Mouse (Mus musculus): Measurements from ENCODE around the gene Atp6v0a1.
"Not testable (repeated sequence)": the region's sequence is repeated elsewhere in the genome, so short reads cannot be mapped to it uniquely, and the experiment has no call there.

The Atp6v0a1 gene

GRCm38 (mm10) chr11:100981236-100981635 lies 28.0 kb upstream of the Atp6v0a1 start:
- no peak for DNase-seq (ENCODE audit: extremely low spot score)

DNA sequence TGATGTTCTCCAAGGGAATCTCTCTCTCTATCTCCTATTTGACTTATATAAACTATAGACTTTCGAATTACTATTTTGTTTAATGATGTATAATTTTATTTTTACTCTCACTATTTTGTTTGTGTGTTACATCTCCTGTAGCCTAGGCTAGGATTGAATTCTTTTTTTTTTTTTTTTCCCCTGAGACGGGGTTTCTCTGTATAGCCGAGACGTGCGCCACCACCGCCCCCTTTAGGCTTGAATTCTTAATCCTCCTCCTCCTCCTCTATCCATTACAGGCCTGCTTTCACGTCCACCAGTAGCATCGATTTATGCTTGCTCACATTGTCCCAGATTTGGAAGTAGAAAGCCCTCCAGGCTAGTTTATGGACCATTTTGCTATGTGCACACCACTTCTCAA lies 27.2 kb upstream of the Atp6v0a1 start:
- no peak for DNase-seq (ENCODE audit: extremely low spot score)

- DNase-seq (ENCODE audit: extremely low spot score) = peak; percentile 89
These were observed 26.0 kb upstream of the Atp6v0a1 start for GRCm38 (mm10) chr11:100983125-100983777.

DNA sequence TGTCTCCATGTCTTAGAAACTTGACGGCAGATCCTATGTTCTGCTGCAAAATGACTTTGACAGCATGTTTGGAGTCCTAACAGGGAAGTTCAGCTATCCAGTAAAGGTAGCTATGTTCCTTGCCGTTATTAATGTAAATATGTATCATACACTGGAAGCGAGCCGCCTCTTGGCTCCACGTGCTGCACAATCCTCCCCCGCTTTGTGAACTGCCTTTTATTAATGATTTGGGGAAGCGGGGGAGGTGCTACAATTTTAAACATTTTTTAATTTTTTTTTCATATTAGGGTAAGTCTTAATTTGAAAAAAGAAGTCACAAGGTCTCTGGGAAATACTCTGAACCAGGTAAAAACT lies 25.5 kb upstream of the Atp6v0a1 start:
- DNase-seq (ENCODE audit: extremely low spot score) = no peak

DNA sequence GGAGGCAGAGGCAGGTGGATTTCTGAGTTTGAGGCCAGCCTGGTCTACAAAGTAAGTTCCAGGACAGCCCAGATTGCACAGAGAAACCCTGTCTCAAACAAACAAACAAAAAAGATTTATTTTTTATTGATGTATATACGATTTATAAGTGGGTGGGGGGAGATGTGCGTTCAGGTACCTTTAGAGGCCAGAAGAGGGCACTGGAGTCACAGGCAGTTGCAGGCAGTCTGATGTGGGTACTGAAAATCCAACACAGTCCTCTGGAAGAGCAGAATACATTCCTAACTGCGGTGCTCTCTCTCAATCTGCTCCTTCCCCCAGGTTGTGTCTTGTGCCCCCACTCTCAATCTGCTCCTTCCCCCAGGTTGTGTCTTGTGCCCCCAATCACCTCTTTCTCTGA lies 23.6 kb upstream of the Atp6v0a1 start:
- no peak for DNase-seq (ENCODE audit: extremely low spot score)

- no peak for DNase-seq (ENCODE audit: extremely low spot score)
These were observed 20.6 kb upstream of the Atp6v0a1 start for GRCm38 (mm10) chr11:100988674-100989073.

DNA sequence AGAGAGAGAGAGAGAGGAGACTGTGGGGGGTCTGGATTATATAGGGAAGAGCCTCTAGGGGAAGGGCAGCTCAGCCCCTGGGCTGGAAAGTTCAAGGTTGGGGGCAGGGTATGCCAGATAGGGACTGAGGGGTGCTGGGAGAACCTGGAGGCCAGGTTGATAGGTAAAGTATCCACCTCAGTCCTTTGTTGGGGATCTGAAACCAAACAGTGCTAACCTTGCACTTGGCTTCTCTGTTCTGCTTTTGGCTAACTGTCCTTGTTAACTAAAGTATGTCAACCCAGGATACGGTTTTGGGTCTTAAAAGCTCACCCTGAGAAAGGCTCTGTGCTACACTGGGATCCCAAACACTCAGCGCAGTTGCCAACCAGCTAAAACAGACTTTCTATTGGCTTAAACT lies 19.6 kb upstream of the Atp6v0a1 start:
- DNase-seq (ENCODE audit: extremely low spot score) = no peak

DNA sequence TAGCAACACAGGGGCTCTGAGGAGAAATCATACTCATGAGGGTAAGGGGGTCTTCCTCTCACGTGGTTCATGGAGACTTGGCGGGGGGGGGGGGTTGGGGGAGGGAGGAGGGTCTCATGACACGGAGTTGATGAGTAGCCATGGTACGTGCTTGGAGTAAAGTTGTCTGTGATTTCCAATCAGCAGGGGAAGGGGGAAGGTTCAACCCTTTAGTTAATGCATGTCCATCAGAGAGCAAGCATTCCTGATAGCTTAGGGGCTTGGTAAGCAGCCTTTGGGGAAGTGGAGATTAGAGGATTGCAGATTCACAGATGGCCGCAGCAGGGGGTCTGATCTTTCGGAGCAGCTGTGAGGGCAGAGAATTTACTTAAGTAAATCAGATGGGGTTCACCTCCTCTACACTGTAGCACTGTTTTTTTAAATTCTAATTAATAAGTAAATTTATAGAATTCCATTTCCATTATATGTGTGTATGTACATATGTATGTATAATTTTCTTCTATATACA lies 18.2 kb upstream of the Atp6v0a1 start:
- no peak for DNase-seq (ENCODE audit: extremely low spot score)

DNA sequence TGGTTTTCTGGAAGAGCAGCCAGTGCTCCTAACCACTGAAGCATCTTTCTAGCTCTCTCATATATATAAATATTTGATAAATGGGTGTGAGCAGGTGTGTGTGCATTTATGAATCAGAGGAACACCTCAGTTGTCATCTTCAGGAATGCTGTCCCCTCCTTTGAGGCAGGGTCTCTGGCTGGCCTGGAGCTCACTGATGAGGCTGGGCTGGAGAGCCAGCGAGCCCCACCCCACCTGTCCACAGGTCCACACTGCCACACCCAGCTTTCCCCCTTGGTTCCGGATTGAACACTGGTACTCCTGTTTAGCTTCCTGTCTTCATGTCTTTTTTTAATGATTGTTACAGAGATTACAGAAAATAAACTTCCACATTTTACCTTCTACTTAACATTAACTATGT lies 15.8 kb upstream of the Atp6v0a1 start:
- no peak for DNase-seq (ENCODE audit: extremely low spot score)

DNA sequence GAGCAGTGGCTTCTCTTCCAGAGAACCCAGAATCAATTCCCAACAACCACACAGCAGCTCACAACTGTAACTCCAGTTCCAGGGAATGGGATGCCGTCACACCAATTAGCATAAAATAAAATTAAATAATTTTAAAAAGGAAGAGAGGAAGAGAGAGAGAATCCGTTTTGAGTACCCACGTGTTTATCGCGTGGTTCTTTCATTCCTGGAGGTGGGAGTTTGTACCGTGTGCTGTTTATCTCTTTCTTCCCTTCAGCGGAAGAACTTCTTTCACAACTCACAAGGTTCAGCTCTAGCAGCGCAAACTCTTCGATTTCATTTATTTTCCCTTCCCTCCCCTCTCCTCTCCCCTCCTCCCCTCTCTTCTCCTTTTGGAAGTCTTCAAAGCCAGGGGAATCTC lies 15.0 kb upstream of the Atp6v0a1 start:
- no peak for DNase-seq (ENCODE audit: extremely low spot score)

GRCm38 (mm10) chr11:100994655-100995054 lies 14.6 kb upstream of the Atp6v0a1 start:
- no peak for DNase-seq (ENCODE audit: extremely low spot score)

DNA sequence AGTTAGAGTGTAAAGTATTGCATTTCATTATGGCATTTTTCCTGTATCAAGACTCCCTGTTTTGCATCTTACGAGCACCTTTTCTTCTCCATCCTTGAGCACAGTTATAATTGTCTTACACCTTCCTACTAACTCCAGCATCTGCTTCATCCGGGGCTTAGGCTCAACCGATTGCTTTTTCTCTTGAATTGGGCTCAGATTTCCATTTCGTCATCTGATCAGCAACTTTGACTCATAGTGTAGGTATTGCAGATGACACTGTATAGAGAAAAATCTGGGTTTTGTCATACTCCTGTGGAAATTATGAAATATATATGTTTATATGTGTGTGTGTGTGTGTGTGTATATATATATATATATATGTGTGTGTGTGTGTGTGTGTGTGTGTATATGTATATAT lies 12.8 kb upstream of the Atp6v0a1 start:
- DNase-seq (ENCODE audit: extremely low spot score) = no peak

DNA sequence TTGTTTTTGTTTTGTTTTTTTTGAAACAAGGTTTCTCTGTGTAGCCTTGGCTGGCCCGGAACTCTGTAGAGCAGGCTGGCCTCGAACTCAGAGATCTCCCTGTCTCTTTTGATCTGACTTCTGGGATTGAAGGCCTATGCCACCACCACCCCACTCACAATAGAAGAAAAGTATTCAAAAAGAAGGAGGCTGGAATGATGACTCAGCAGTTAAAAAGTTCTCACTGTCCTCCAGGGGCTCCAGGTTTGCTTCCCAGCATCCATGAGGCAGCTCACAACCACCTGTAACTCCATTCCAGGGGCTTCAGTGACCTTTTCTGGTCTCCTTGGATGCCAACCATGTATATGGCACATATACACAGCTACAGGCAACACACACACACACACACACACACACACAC lies 10.4 kb upstream of the Atp6v0a1 start:
- DNase-seq (ENCODE audit: extremely low spot score) = no peak

- DNase-seq (ENCODE audit: extremely low spot score) = no peak
These were observed 10.0 kb upstream of the Atp6v0a1 start for GRCm38 (mm10) chr11:100999254-100999653.

- DNase-seq (ENCODE audit: extremely low spot score) = not testable (repeated sequence)
These were observed 7.2 kb upstream of the Atp6v0a1 start for GRCm38 (mm10) chr11:101001875-101002552.

DNA sequence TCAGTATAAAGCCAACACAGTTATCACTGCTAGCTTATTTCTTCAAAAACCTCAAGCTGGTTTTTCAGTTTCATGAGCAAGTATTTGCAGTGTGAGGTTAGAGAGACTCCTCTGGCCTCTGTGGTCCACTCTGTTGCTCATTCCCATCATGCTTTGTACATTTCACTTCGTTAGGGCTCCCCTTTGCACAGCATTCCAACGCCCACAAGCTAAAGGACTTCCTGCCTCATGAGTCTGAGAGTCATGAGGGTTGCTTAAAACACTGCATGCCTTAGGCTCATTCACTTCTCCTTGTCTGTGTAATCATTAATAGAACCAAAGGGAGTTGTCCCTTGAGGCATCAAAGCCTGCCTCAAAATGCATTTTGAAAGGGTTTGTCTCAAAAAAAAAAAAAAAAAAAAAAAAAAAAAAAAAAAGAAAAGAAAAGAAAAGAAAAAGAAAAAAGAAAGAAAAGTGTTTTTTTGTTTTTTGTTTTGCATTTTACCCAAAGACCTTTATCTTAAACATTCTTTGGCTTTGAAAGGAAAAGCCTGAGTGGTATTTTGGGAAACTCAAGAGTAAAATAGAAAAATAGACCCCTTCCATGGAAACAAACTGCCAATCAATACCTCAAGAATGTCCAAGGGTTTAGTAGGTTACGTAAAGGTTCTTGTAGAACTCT lies 6.1 kb upstream of the Atp6v0a1 start:
- no peak for DNase-seq (ENCODE audit: extremely low spot score)

DNA sequence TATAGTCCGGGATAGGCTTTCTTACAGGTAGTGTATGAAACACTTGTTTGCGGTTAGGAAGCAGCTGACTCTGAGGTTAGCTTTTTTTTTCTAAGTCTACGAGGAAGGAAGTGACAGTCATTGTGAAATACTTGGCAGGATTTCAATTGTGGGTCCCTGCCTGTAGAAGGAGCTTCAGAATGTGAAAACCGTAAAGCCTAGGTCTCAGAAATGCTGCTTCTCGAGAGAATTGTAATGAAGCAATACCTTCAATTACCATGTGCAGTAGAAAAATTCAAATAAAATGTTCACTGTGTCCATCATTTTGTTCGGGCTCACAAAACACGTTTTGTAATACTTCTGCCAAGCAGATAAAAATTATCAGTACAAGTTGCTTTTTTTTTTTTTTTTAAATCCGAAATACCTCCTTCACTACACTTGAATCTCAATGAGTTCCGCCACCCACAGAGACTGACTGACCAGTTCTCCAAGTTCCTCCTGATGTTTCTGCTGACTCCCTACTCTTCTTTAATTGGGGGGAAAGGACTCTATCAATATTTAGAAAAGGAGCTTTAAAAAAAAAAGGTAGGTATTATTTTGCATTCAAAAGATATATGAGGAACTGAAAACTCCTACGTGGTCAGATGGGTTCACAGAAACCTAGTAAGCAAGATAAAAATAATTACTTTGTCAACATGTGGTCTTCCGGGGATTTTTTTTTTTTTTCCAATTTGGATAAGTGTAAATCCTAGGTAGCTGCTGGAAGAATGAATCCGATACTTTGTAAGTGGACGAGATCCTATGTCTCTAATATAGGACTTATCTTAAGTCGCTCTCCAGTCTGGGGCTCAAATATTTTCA lies 826 bp upstream of the Atp6v0a1 start:
- DNase-seq (ENCODE audit: extremely low spot score) = no peak

- peak; percentile 9 for DNase-seq (ENCODE audit: extremely low spot score)
These were observed 884 bp downstream of the Atp6v0a1 start for GRCm38 (mm10) chr11:101009888-101010784.

DNA sequence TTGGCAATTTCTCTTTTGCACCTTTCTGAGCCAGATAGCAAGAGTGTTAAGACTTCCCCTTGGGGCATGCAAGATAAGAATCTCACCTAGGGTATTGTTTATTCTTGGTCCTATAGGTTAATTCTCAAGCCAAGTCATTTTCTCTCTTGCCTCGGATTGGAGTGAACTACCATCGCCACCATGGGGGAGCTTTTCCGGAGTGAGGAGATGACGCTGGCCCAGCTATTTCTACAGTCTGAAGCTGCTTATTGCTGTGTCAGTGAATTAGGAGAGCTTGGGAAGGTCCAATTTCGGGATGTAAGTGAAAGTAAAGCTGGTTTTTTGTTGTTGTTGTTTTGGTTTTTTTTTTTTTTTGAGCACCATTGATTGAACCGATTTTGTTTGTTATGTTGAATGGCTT lies 2.4 kb downstream of the Atp6v0a1 start:
- DNase-seq (ENCODE audit: extremely low spot score) = no peak

- DNase-seq (ENCODE audit: extremely low spot score) = no peak
These were observed 14.1 kb downstream of the Atp6v0a1 start for GRCm38 (mm10) chr11:101023371-101023770.

- no peak for DNase-seq (ENCODE audit: extremely low spot score)
These were observed 14.7 kb downstream of the Atp6v0a1 start for GRCm38 (mm10) chr11:101024001-101024400.
